Comparison of ENCODE assay signal across 8 mouse cellular contexts in genomic region chr9:118041022-118041400, GRCm38 (mm10). TPM values are rescaled to one million over a fixed set of nuclear protein-coding genes. Genes with fewer than 3 reads are reported as not detected.
A peak's percentile ranks its signal among the peaks of the same experiment; 100 is the strongest.
DNase-seq lines count a peak whose midpoint lies in the region; ATAC-seq and TF ChIP-seq lines count a peak whose summit lies in the region.

No protein-coding gene starts in this region.

- DNase-seq in heart, embryonic 10.5 days (ENCODE audit: low spot score), result no peak
- DNase-seq in heart, postnatal 36 days, result no peak
- DNase-seq in embryonic facial prominence, embryonic 14.5 days (ENCODE audit: low spot score), result peak; percentile 32
- DNase-seq in hindbrain, postnatal 0 days (ENCODE audit: low spot score), result peak; percentile 39
- no peak for DNase-seq in ovary, postnatal 36 days (ENCODE audit: low spot score)
- DNase-seq in layer of hippocampus, postnatal 10 days (ENCODE audit: low spot score in 2 of 2), result no peak

- WGBS in heart, embryonic 10.5 days, result 2% methylated on average over 21 of the region's 21 CpGs
- WGBS in embryonic facial prominence, embryonic 14.5 days, result under 1% methylated on average over 14 of the region's 21 CpGs
- under 1% methylated on average over 19 of the region's 21 CpGs for WGBS in hindbrain, postnatal 0 days

- peak overlapping the region; percentile 88 for H3K9ac ChIP-seq in embryonic facial prominence, embryonic 14.5 days (ENCODE audit: low read depth, low read length)
- H3K9ac ChIP-seq in hindbrain, postnatal 0 days (replicated peaks; ENCODE audit: low read length), result peak overlapping the region; percentile 95

- intact Hi-C loops in heart, postnatal 36 days (cut with DNase I), result loop anchor here (2.0 to 10.0 kb wide), 2 partner anchors 108 to 1054 kb away; partner anchors contain the start of gene Plcd1

- H3K27me3 ChIP-seq in heart, embryonic 10.5 days (ENCODE audit: insufficient read depth, poor library complexity, severe bottlenecking), result no peaks in the 10 kb centered on the region
- H3K27me3 ChIP-seq in E14TG2a.4 (ENCODE audit: insufficient read depth, low read length), result no peaks in the 10 kb centered on the region
- no peaks in the 10 kb centered on the region for H3K27me3 ChIP-seq in embryonic facial prominence, embryonic 14.5 days (replicated peaks; ENCODE audit: control insufficient read depth, insufficient read depth, low read length)
- no peaks in the 10 kb centered on the region for H3K27me3 ChIP-seq in hindbrain, postnatal 0 days (ENCODE audit: insufficient read depth, low read length)
- H3K27me3 ChIP-seq in megakaryocyte, embryonic 14.5 days (replicated peaks), result no peaks in the 10 kb centered on the region

- H3K9me3 ChIP-seq in heart, embryonic 10.5 days, result no peaks in the 10 kb centered on the region
- no peaks in the 10 kb centered on the region for H3K9me3 ChIP-seq in E14TG2a.4 (ENCODE audit: low read length)
- no peaks in the 10 kb centered on the region for H3K9me3 ChIP-seq in embryonic facial prominence, embryonic 14.5 days (ENCODE audit: control insufficient read depth, low read length)
- no peaks in the 10 kb centered on the region for H3K9me3 ChIP-seq in hindbrain, postnatal 0 days (ENCODE audit: low read length)
- no peaks in the 10 kb centered on the region for H3K9me3 ChIP-seq in megakaryocyte, embryonic 14.5 days

- TF ChIP-seq CTCF in E14TG2a.4 (conservative IDR thresholded peaks at IDR 0.05; ENCODE audit: low read length), result no peak
- TF ChIP-seq CTCF in hindbrain, postnatal 0 days (IDR thresholded peaks at IDR 0.05; ENCODE audit: low read depth), result no peak

- H3K4me3 ChIP-seq in heart, embryonic 10.5 days, result peak overlapping the region; percentile 83
- peak overlapping the region; percentile 84 for H3K4me3 ChIP-seq in E14TG2a.4 (replicated peaks; ENCODE audit: low read length)
- peak overlapping the region; percentile 86 for H3K4me3 ChIP-seq in embryonic facial prominence, embryonic 14.5 days (ENCODE audit: low read depth, low read length)
- H3K4me3 ChIP-seq in hindbrain, postnatal 0 days (ENCODE audit: low read length), result peak overlapping the region; percentile 90
- peak overlapping the region; percentile 97 for H3K4me3 ChIP-seq in megakaryocyte, embryonic 14.5 days (replicated peaks)

- peaks cover 7% of the 10 kb centered on the region; the same call in 1 of the 2 replicates for H3K36me3 ChIP-seq in heart, embryonic 10.5 days
- H3K36me3 ChIP-seq in E14TG2a.4 (ENCODE audit: insufficient read depth, low read length), result peaks cover 5% of the 10 kb centered on the region; the same call in 1 of the 2 replicates
- H3K36me3 ChIP-seq in embryonic facial prominence, embryonic 14.5 days (ENCODE audit: control insufficient read depth, insufficient read depth, low read length), result no peaks in the 10 kb centered on the region
- no peaks in the 10 kb centered on the region for H3K36me3 ChIP-seq in hindbrain, postnatal 0 days (ENCODE audit: insufficient read depth, low read length)
- peaks cover 24% of the 10 kb centered on the region for H3K36me3 ChIP-seq in megakaryocyte, embryonic 14.5 days (replicated peaks; ENCODE audit: low read length)

- peak overlapping the region; percentile 98 for H3K27ac ChIP-seq in heart, embryonic 10.5 days
- peak overlapping the region; percentile 89 for H3K27ac ChIP-seq in embryonic facial prominence, embryonic 14.5 days (replicated peaks; ENCODE audit: low read depth, low read length)
- peak overlapping the region; percentile 95 for H3K27ac ChIP-seq in hindbrain, postnatal 0 days

- ATAC-seq in embryonic facial prominence, embryonic 14.5 days (ENCODE audit: low read depth), result no peak
- no peak for ATAC-seq in hindbrain, postnatal 0 days

- peaks cover 12% of the 10 kb centered on the region for H3K4me1 ChIP-seq in heart, embryonic 10.5 days
- peaks cover 21% of the 10 kb centered on the region for H3K4me1 ChIP-seq in E14TG2a.4 (replicated peaks; ENCODE audit: low read depth, low read length)
- H3K4me1 ChIP-seq in embryonic facial prominence, embryonic 14.5 days (ENCODE audit: control insufficient read depth, insufficient read depth, low read length), result peaks cover 8% of the 10 kb centered on the region; the same call in 1 of the 2 replicates
- peaks cover 6% of the 10 kb centered on the region; the same call in 1 of the 2 replicates for H3K4me1 ChIP-seq in hindbrain, postnatal 0 days (ENCODE audit: insufficient read depth, low read length)
- H3K4me1 ChIP-seq in megakaryocyte, embryonic 14.5 days, result peaks cover 36% of the 10 kb centered on the region

- H3K4me2 ChIP-seq in embryonic facial prominence, embryonic 14.5 days (ENCODE audit: low read depth, low read length), result peak overlapping the region; percentile 86
- H3K4me2 ChIP-seq in hindbrain, postnatal 0 days (ENCODE audit: low read depth, low read length), result peak overlapping the region; percentile 78

RNA-seq across cellular contexts. Expression of gene Azi2, which starts 0.7 kb away (rescaled TPM):
- polyA plus RNA-seq in heart, embryonic 10.5 days (2016; fragmentation: Nextera tagmentation; extraction: Ambion mirVana), result 68.5 and 69.0 TPM in 2 replicates
- 10 to 100 TPM; 65.9 to 68.5 TPM for total RNA-seq in heart, postnatal 36 days (2021)
- polyA plus RNA-seq in embryonic facial prominence, embryonic 14.5 days (2014; fragmentation: Nextera tagmentation; extraction: Ambion mirVana), result 68.4 and 73.2 TPM in 2 replicates
- total RNA-seq in hindbrain, postnatal 0 days (2014; rRNA removed), result 57.6 and 82.5 TPM in 2 replicates
- polyA plus RNA-seq in hindbrain, postnatal 0 days (2015; fragmentation: Nextera tagmentation; extraction: Ambion mirVana), result 61.3 and 64.3 TPM in 2 replicates
- polyA plus RNA-seq in megakaryocyte, embryonic 14.5 days (2012; ENCODE audit: insufficient read depth, low replicate concordance), result 23.4 and 25.5 TPM in 2 replicates
- 10 to 100 TPM; 68.1 to 74.1 TPM for total RNA-seq in layer of hippocampus, postnatal 10 days (2021)

Comparison
In these comparisons a context has a peak if more than half of its experiments do, and no peak if none do; other contexts are left out.
1. DNase-seq: peak in embryonic facial prominence, embryonic 14.5 days (single experiment) and hindbrain, postnatal 0 days (single experiment); none in heart, embryonic 10.5 days (single experiment), heart, postnatal 36 days (0 of 2), ovary, postnatal 36 days (single experiment) and layer of hippocampus, postnatal 10 days (0 of 2).
2. Peak in every context shown above with its lines, with median percentiles within 50 percentile points of each other: H3K27ac ChIP-seq and H3K4me3 ChIP-seq.